Mouse (Mus musculus) lung, postnatal 14 days (tissue): ENCODE data around the gene Tsks.

Experiments used
- DNase-seq: peaks from one replicate; pipeline ENCODE4 v3.0.0; 2021

Tsks gene

DNA sequence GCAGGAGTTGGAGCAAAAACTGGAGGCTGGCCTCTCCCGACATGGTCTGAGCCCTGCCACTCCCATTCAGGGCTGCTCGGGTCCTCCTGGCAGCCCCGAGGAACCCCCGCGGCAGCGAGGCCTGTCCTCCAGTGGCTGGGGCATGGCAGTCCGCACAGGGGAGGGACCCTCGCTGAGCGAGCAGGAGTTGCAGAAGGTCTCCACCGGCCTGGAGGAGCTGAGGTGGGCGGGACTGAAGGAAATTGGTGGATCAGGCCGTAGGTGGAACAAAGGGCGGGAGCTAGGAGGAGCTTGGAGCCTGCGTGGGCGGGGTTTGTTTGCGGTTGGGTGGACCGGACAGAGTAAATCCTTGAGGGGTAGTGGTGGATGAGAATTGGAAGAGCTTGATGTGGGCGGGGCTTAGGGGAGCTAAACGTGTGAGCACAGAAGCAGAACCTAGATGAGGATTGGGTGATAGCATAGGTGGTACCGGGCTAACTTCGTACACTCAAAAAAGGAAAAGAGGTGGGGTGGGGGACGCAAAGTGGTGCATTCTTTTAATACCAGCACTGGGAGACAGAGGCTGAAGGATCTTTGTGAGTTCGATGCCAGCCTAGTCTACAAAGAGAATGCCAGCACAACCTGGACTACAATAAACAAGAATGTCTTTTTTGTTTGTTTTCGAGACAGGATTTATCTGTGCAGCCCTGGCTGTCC is 9.8 kb downstream of the Tsks start:
- peak; percentile 94 for DNase-seq

DNA sequence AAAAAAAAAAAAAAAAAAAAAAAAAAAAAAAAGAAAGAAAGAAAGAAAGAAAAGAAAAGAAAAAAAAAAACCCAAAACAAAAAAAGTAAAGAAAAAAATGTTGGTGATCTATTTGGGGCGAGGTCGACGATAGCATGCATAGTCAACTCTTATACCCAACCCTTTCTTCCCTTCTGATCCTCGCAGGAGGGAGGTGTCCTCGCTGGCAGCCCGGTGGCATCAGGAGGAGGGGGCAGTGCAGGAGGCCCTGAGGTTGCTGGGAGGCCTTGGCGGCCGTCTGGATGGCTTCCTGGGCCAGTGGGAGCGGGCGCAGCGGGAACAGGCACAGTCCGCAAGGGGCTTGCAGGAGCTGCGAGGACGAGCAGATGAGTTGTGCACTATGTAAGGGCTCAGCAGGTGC is 10.6 kb downstream of the Tsks start:
- no peak for DNase-seq

- no peak for DNase-seq
These were observed 11.3 kb downstream of the Tsks start for GRCm38 (mm10) chr7:44954091-44954885.

DNA sequence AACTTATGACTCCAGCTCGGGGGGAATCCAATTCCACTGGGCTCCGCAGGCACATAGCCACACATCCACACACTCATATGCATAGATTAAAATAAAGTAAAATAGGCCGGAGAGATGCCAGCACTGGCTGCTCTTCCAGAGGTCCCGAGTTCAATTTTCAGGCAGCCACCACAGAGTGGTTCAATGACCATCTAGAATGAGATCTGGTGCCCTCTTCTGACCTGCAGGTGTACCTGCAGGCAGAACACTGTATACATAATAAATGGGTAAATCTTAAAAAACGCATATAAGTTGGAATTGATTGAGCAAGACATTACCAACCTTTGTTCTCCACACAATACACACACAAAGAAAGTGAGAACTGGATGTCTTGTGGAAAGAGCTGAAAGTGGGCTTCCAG is 12.6 kb downstream of the Tsks start:
- no peak for DNase-seq

DNA sequence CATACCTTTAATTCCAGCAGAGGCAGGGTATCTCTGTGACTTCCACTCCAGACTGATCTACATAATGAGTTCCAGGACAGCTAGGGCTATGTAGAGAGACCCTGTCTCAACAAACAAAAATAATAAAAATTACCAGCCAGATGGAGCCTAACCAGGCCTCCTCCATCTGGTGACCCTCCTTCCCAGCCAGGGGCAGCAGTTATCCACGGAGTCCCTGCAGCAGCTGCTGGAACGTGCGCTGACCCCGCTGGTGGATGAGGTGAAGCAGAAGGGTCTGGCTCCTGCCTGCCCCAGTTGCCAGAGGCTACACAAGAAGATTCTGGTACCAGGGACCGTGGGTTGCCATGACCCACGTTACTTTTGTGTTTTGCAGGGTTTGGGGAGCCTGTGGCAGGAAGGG is 13.3 kb downstream of the Tsks start:
- no peak for DNase-seq

DNA sequence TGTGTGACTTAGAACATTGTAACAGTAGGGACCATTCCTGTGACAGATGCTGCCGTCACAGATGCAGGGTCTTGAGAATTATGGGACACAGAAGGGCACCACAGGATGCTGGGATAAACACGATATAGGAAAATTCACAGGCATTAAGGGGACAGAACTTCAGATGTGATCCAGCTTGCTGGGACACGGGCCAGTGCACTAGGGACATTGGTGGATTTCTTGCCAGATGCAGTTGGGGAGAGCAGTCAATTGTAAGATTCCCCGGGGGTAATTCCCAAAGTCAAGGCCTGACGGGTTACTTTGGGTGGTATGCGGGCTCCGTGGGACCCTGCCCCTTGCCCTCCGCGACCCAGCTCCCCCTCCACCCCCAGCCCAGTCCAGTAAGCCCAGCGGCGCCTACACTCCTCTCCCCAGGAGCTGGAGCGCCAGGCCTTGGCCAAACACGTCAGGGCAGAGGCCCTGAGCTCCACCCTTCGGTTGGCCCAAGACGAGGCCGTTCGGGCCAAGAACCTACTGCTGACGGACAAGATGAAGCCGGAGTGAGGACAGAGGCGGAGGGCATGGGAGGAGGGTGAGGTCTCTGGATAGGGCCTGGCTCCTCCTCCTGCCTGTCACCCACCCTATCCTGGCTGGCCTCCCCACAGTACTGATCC is 14.3 kb downstream of the Tsks start:
- DNase-seq: peak; percentile 61

DNA sequence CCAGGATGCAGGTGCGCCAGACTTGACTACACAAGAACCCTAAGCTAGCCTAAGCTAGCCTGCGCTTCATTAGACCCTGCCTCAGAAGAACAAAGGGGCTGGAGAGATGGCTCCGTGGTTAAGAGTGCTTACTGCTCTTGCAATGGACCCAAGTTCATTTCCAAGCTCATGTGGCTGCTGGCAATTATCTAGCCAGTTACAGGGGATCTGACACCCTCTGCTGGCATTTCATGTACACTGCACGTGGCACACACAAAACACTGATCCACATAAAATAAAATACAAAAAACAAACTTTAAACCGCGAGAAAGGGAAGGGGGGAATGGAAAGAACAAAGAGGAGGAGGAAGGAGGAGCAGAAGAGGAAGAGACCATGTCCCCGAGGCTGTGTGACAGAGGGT is 15.2 kb downstream of the Tsks start:
- peak; percentile 54 for DNase-seq

DNA sequence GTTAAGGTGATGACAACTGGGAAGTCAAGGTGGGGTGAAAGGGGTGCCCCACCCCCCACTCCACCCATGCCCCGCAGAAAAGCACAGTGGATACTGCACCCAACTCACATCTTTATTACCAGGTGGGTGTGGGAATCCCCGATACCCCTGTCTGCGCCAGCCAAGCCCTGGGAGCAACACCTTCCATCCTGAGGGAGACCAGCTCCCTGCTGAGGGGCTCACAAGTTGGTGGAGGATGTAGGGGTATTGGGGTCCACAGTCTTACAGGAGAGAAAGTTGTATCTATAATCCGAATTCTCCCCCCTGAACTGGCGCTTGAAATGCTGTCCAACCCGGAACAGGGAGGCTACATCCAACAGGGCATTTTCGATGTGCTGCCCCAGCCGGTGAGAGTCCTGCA is 16.3 kb downstream of the Tsks start:
- no peak for DNase-seq

DNA sequence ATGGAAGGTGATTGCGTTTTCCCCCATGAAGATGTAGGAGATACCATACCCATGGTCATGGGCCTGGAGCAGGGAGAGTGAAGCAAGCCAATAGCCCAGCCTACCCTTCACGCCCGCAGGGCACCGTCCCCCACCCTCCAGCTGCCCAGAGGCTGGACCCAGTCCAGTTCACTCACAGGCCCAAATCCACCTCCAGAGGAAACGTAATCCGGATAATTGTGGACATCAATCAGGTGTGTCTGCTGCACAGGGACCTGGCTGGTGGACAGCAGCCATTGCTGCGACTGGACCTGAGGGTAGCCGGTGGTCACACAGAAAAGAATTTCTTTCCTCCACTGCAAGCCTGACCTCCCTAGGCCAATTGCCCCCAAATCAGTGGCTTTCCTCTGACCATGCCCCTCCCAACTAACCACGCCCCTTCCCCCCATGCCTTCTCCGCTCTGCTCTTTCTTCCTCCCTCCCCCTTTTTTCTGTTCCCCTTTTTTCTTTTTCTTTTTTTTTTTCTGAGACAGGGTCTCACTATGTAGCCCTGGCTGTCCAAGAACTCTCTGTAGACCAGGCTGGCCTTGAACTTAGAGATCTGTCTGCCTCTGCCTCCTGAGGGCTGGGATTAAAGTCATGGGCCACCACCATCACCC is 17.0 kb downstream of the Tsks start:
- DNase-seq: no peak

DNA sequence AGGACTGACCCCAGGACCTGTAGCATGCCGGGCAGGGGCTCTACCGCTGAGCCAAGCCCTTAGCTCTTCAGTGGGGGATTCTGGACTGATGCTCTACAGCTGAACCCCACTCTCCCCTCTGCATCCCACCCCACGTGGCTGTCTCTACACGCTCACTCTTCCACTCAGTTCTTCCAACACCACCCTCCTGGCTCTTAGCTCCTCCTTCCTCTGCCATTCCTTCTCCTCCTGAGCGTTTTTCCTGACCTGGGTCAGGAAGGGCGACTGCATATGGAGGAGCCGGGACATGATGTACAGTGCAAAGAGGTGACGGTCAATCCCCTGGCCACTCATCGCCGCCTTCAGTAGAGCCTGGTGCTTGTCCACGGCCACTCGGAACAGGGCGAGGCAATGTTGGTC is 17.5 kb downstream of the Tsks start:
- DNase-seq: no peak

DNA sequence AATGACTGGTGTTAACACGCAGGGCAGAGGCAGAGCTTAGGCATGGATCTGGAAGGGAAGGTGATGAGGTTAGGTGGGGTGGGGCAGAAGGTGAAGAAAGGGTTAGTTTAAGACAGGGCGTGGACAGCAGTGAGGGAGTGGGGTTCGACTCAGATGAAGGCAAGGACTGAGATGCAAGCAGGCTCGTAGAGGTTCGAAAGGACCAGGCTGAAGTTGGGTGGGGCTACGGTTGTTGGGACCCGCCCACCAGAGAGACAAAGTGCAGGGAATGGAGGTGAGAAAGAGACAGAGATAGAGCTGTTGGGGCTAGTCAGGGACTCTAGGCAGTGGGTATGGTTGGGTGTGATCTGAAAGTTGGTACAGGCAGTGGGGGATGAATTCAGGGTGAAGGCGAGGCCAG is 19.3 kb downstream of the Tsks start:
- DNase-seq: no peak

GRCm38 (mm10) chr7:44962831-44963230 is 19.8 kb downstream of the Tsks start:
- no peak for DNase-seq

- no peak for DNase-seq
These were observed 22.0 kb downstream of the Tsks start for GRCm38 (mm10) chr7:44964990-44965389.

DNA sequence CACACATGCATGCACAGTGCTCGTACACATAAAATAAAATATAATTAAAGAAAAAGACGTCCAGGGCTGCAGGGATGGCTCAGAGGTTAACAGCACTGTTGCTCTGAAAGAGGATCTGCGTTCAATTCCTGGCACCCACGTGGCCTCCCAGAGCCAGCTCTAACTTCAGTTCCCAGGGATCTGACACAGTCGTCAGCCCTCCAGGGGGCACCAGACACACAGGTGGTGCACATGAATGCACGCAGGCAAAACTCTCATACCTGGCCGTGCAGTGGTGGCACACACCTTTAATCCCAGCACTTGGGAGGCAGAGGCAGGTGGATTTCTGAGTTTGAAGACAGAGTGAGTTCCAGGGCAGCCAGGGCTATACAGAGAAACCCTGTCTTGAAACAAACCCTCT is 23.0 kb downstream of the Tsks start:
- no peak for DNase-seq

DNA sequence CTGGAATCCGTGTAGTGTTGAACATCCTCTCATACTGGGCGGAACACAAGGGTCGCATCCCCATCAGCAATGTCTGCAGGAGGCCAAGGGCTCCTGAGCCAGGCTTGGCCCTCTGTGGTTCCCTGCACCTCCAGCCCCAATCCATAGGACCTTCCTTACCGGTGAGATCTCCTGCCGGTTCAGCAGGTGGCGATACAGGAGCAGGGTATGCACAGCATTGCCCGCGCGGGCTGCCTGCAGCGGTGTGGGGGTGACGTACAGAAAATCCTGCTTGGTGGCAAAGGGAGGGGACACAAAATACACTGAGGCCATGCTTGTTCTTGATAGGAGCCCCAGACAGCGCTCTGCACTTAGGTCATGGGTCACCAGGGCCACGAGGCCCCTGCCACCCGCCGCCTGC is 23.6 kb downstream of the Tsks start:
- no peak for DNase-seq

GRCm38 (mm10) chr7:44970231-44970691 is 27.3 kb downstream of the Tsks start:
- DNase-seq: peak; percentile 80

DNA sequence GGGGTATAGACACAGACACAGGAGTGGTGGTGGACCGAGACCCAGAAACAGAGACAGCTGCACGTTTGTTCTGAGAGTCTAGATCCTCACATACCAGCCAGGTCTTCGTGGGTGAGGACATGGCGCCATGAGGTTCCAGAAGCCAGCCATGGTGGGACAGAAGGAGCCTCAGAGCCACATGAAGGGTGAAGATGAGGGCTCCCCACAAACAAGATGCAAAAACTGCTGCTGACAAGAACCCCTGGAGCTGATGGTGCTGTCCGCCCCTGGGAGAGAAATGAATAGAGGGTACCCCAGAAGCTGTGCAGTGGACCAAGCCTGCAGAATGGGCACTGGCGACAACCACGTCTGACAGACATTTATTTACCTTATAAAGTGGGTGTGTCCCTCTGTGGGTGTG is 28.1 kb downstream of the Tsks start:
- no peak for DNase-seq

DNA sequence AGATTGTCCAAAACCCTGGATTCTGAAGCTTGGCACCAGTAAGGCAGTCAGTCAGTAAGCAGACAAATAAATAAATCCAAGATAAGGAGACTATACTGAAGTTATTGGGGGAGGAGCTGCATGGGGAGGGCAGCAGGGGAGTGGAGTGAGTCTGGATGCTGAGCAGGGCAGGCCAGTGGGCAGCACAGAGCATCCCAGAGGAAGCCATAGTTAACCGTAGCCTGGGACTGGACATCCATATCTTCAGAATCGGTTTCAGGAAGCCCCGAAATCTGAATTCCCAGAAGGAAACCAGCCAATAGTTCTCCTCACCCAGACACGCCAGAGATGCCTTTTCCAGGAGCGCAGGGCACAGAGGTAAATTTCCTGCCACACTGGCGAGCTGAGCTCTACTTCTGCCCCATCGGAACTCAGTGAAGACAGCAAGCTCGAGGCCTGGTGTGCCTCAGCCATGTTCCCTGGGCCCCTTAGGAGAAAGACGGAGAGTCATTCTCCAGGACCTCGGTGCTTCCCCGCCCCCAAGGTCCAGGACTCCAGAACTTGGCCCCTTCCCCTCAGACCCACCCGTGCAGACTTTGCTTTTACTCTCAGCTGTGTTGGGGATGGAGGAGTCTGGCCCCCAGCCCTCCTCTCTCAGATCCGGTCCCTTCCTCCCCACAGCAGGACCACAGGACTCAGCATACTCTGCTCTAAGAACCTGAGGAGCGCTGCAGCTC is 30.6 kb downstream of the Tsks start:
- no peak for DNase-seq

- DNase-seq: peak; percentile 78
These were observed 31.5 kb downstream of the Tsks start, which contains the start of gene Cpt1c for GRCm38 (mm10) chr7:44974383-44975116. Gene Cpt1c (minus strand): TSS chr7:44974851.

GRCm38 (mm10) chr7:44975117-44975419 is 32.1 kb downstream of the Tsks start:
- DNase-seq: no peak

DNA sequence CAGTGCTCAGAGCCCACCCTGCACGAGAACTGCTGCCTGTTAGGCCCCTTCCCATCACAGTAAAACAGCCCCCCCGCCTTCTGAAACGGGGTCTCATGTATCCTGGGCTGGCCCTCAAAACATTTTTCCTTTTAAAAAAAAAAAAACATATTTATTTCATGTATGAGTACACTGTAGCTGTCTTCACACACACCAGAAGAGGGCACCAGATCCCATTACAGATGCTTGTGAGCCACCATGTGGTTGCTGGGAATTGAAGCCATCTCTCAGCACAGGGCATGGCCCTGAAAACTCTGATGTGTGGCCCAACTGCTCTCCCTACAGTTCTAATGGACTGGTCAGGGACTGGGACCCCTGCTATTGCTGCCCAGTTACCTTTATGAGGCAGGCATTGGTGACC is 35.3 kb downstream of the Tsks start:
- no peak for DNase-seq

GRCm38 (mm10) chr7:44981539-44981938 is 38.5 kb downstream of the Tsks start:
- no peak for DNase-seq
